Mouse (Mus musculus): ENCODE measurements around the gene 1700018B08Rik.

The 1700018B08Rik gene

DNA sequence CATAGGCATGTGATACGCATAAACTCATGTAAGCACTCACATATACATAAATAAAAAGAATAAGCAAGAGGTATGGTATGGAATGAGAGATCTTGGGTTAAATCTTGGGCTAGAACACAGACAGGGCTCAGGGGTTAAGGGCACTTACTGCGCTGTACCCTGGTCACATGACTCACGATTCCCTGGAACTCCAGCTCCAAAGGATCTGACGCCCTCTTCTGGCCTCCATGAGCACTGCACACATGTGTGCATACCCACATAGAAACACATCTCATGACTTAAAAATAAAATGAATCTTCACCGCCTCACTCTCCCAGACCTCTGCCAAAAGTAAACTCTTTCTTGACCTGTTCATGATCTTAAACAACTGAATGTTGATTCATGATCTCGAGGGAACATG lies 46.5 kb downstream of the 1700018B08Rik start:
- no peak for DNase-seq

DNA sequence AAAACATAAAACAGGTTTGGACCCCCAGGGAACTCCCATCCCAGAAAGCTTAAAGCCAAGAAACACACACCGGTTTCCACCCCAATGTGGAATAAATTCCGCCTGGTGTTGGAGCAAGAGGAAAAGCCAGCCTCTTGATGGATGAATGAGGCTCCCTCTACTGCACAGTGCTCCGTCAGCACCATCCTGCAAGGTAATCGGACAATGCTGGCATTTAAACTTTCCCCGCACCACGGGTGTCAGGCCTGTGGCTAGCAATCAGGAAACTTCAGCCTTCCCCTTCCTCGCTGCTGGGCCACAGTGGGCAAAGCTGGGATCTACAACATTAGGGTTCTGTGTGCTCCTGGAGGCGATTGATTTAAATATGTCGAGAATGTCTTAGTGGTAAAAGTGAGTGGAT lies 52.5 kb downstream of the 1700018B08Rik start:
- no peak for DNase-seq

DNA sequence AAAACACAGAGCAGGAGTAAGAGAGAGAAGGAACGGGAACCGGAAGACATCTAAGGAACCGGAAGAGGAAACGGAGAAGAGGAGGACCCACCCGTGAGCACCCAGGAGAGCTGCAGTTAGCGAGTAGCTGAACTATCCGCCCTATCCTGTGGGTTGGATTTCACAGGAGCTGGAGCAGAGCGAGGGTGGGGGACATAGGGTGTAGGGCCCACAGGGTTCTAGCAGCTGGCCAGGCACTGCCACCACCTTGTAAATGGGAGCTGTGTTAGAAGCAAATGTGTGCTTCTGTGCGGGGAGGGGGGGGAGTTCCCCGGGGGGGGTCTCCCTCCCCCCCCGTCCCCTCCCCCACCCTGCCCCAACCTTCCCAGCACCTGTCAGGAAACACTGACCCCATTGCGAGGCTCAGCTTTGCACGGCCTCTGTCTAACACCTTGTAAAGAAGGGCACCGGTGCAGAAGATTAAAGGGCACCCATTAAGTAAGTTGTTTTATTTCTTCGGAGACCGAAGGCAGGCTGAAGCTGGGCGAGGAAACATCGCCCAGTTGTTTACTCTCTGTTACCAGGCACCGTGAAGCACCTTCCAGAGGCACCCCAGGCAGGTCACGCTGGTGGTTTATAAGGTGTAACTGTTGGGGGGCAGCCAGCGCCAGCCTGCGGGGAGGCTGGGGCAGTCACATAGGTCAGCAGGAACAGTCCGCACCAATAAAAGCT lies 59.9 kb downstream of the 1700018B08Rik start:
- DNase-seq = no peak

Data from kidney, adult 9 months (tissue).